Mouse (Mus musculus) left cerebral cortex, postnatal 14 days (tissue): ENCODE results near the gene Henmt1. TPM values are rescaled to one million over a fixed set of nuclear protein-coding genes. Genes with fewer than 3 reads are reported as not detected.

Source experiments
- DNase-seq, 2 experiments: peaks; one replicate each; pipeline ENCODE4 v3.0.0; 2021 to 2022; ENCODE audit warnings: low spot score in 2 of 2, mixed read lengths in 1 of 2
- intact Hi-C: fragments of 180-260 bp; cut with DNase I; formaldehyde crosslinking; loops from one replicate; pipeline ENCODE4 v1.15.1; 2025
- long read RNA-seq, 2 experiments: library from polyadenylated mRNA; stranded (forward); transcript quantifications; one replicate each; pipeline ENCODE4 v2.0.0; 2021
- total RNA-seq, 2 experiments: library from RNA; stranded (reverse); gene quantifications; 2 replicates each; pipeline ENCODE4 v1.2.3; 2021

The Henmt1 gene
- 1 to 10 TPM; 2.5 to 3.8 TPM for total RNA-seq
- long read RNA-seq, experiment 1, partial matches to known transcripts = 0 of 6 reads
- long read RNA-seq, experiment 1, other reads (novel, unspliced or antisense) = 5 of 6 reads
- long read RNA-seq, experiment 2, partial matches to known transcripts = 0 of 1 reads
- long read RNA-seq, experiment 2, other reads (novel, unspliced or antisense) = 0 of 1 reads

- DNase-seq = no peak
- intact Hi-C loops = no loop called here
Observed at GRCm38 (mm10) chr3:108939573-108939972, at the start of gene Henmt1. Henmt1 (plus strand) TSS chr3:108939873.

DNA sequence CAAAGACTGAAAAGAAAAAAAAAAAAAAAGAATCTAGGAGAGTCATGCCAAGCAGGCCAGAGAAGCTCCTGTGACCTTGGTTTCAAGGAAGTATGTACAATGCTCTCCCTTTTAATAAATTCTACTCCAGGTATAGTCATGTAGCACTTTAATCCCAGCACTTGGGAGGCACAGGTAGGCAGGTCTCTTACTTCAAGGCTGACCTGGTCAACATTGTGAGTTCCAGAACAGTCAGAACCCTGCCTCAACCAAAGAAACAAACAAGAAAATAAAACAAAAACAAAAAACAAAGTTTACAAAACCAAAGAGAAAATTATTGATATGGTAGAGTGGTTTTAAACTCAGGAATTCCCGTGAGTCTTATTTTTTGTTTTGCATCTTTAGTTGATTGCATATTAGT is 49.8 kb upstream of the Henmt1 start, which contains the start of gene Fndc7:
Gene Fndc7, minus strand, starts transcription at position 101 of the 400 bp plus-strand sequence.
- intact Hi-C loops = no loop called here
- DNase-seq = no peak

DNA sequence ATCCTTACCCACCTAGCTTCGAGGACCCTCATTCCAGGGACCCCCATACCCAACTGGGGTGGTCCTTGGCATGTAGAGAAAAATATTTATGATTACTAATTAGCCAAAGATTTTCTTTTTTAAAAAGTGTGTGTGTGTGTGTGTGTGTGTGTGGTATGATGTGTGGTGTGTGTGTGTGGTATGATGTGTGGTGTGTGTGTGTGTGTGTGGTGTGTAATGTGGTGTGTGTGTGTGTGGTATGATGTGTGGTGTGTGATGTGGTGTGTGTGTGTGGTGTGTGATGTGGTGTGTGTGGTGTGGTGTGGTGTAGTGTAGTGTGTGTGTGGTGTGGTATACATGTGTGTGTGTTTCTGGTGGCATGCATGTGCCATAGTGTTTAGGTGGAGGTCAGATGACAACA is 47.6 kb upstream of the Henmt1 start:
- no peak for DNase-seq

DNA sequence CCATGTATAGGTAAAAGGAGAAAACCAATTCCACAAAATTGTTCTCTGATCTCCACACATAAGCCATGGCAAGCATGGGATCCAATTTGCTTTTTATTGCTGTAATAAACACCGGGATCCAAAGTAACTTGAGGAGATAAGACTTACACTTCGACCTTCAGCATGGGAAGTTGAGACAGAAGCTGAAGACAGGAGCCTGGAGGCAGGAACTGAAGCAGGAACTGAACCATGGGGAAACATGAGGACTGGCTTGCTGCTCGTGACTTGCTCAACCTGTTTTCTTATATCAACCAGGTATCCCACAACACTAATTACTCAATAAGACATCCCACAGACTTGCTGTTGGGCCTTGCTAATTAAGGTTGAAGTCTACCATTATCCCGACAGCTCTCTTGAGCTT is 46.8 kb upstream of the Henmt1 start:
- DNase-seq = no peak
- intact Hi-C loops = no loop called here

More for the DNA sequence above, 47.6 kb upstream of the Henmt1 start:
- intact Hi-C loops = no loop called here

GRCm38 (mm10) chr3:108898640-108899039 is 41.0 kb upstream of the Henmt1 start:
- intact Hi-C loops = no loop called here
- no peak for DNase-seq

- no peak for DNase-seq
- intact Hi-C loops = no loop called here
Observed at GRCm38 (mm10) chr3:108900147-108900546, 39.5 kb upstream of the Henmt1 start.

GRCm38 (mm10) chr3:108900681-108901080 is 39.0 kb upstream of the Henmt1 start:
- no peak for DNase-seq
- intact Hi-C loops = no loop called here

DNA sequence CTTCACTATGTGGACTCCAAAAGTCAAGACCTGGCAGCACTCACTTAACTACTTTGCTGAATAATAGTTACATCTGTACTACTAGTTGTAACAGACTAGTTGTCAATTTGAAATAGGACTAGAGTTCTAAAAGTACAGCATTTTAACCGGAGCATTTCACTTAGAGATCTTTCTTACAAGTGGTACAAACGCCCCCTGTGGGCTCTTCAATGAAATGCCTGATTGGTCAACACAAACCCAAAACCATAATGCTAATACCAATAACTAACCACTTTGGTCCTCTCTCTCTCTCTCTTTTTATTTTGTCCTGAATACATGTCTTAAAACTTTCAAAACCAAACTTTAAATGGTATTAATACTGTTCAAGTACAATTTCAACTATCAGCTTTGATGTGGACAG is 37.6 kb upstream of the Henmt1 start:
- no peak for DNase-seq
- intact Hi-C loops = no loop called here

DNA sequence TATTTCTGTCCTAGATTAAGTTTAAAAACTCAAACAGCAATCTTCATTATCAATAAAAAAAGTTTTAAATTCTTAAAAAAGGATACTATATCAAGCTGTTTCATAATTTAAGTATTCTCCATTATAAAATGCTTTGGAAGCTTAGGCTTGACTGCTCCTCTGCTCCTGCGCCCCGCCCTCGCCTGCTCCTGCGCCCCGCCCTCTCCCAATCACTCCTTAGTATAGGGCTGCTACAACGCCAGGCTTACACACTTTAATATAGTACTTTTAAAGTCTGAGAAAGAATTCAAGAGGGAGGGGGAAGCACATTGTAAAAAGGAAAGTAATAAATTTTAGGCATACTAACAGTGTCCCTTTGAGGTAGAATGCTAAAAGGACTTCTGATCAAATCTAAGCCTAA is 36.7 kb upstream of the Henmt1 start:
- DNase-seq = no peak
- intact Hi-C loops = no loop called here

DNA sequence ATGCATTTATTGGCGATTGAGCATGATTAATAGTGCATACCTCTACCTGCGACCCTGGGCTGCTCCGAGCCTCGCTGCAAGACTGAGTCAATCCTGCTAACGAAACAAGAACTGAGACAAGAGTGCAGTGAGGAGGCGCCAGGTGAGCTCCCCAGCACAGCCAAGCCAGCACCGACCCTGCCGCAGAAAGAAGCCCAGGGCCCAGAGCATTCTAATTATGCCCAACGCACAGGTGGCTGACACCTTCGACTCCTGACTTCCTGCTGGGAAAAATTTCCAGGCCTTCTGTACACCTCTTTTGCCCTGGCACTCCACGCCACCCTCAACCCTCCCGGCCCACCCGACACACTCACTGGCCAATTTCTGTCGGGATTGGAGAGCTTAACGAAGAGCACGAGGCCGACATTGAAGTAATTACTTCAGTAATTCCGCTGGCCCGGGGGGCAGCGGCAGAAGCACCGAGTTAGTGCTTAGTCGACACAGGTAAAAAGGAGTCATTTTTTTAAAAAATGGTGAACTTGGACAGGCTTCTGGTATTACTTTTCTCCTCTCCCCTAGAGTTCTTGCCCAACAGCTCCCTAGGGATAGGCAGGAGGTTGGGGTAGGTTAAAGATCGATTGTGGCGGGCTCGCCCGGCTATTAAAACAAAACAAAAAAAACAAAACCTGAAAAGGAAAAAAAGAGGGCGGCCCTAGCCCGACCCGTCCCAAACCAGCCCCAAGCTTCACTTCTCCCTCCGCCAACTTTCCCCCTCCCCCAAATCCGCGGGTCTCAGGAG is 29.2 kb upstream of the Henmt1 start:
- DNase-seq = no peak
- intact Hi-C loops = loop anchor here (5.0 kb wide), 2 partner anchors 68 to 117 kb away; partner anchors contain the start of genes Fam102b and Stxbp3

GRCm38 (mm10) chr3:108911081-108911547 is 28.6 kb upstream of the Henmt1 start:
- intact Hi-C loops = loop anchor here (5.0 kb wide), 2 partner anchors 69 to 116 kb away; partner anchors contain the start of genes Fam102b and Stxbp3
- peak; percentile 61 to 76 for DNase-seq

- intact Hi-C loops = loop anchor here (5.0 kb wide), 2 partner anchors 69 to 116 kb away; partner anchors contain the start of genes Fam102b and Stxbp3
- DNase-seq = peak; percentile 96 to 97
Observed at GRCm38 (mm10) chr3:108911548-108912413, 27.9 kb upstream of the Henmt1 start, which contains the start of gene Prpf38b. Prpf38b (minus strand) TSS chr3:108911727.

GRCm38 (mm10) chr3:108915999-108916398 is 23.7 kb upstream of the Henmt1 start:
- intact Hi-C loops = no loop called here
- DNase-seq = no peak

GRCm38 (mm10) chr3:108916857-108917256 is 22.8 kb upstream of the Henmt1 start:
- no peak for DNase-seq
- intact Hi-C loops = no loop called here

- DNase-seq = no peak
- intact Hi-C loops = no loop called here
Observed at GRCm38 (mm10) chr3:108917986-108918385, 21.7 kb upstream of the Henmt1 start.

- intact Hi-C loops = no loop called here
- DNase-seq = no peak
Observed at GRCm38 (mm10) chr3:108918852-108919251, 20.8 kb upstream of the Henmt1 start.

GRCm38 (mm10) chr3:108920442-108921070 is 19.1 kb upstream of the Henmt1 start:
- intact Hi-C loops = no loop called here
- no peak for DNase-seq

DNA sequence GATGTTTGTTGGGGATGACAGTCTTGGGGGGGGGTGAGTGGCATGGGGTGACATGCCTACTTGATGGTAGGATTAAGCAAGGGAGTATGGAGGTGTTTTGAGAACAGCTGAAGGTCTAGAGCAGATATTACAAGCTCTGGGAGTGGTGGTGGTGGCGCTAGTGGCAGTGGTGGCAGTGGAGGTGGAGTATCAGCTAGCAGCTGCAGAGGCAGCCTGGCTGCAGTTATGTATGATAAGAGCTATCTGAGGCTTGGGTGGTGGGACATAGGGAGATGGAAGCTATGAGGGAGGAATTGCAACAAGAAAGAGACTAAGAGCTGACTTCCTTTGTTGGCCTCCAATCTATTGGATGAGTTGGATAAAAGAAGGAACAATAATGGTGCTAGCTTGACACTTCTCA is 17.9 kb upstream of the Henmt1 start:
- intact Hi-C loops = no loop called here
- no peak for DNase-seq

GRCm38 (mm10) chr3:108925677-108926076 is 14.0 kb upstream of the Henmt1 start:
- intact Hi-C loops = no loop called here
- no peak for DNase-seq
